ENCODE assay signal across 9 mouse cellular contexts in genomic region chr10:108113361-108114237, GRCm38 (mm10). TPM values are rescaled to one million over a fixed set of nuclear protein-coding genes. Genes with fewer than 3 reads are reported as not detected.
A peak's percentile ranks its signal among the peaks of the same experiment; 100 is the strongest.
DNase-seq lines count a peak whose midpoint lies in the region; ATAC-seq and TF ChIP-seq lines count a peak whose summit lies in the region.
"Had no signal": no experiment of that assay in that cellular context is flagged by ENCODE, and none has a peak within 500 bp of the region (broad histone marks: within the 10 kb centered on the region; RNA-seq: fewer than 3 reads in every experiment).

No protein-coding gene starts in this region.

- H3K4me1 ChIP-seq in kidney, embryonic 14.5 days (ENCODE audit: control insufficient read depth, insufficient read depth, low read length), result no peaks in the 10 kb centered on the region
- H3K4me1 ChIP-seq in embryonic facial prominence, embryonic 11.5 days (ENCODE audit: control insufficient read depth, insufficient read depth, low read length), result no peaks in the 10 kb centered on the region
- H3K4me1 ChIP-seq in hindbrain, postnatal 0 days (ENCODE audit: insufficient read depth, low read length), result no peaks in the 10 kb centered on the region
- H3K4me1 ChIP-seq in megakaryocyte, embryonic 14.5 days, result peaks cover 61% of the 10 kb centered on the region

- H3K4me2 ChIP-seq in kidney, embryonic 14.5 days (replicated peaks; ENCODE audit: low read depth, low read length), result peak overlapping the region; percentile 32; the same call in 1 of the 2 replicates
- peak overlapping the region; percentile 30 for H3K4me2 ChIP-seq in embryonic facial prominence, embryonic 11.5 days (ENCODE audit: low read depth, low read length)
- H3K4me2 ChIP-seq in hindbrain, postnatal 0 days (ENCODE audit: low read depth, low read length), result peak overlapping the region; percentile 46

- 0 out of 2 replicates have a peak, but pooled peaks have one; percentile 57 for ATAC-seq in kidney, embryonic 14.5 days (ENCODE audit: low FRiP score, low TSS enrichment)
- ATAC-seq in embryonic facial prominence, embryonic 11.5 days (replicated peaks; ENCODE audit: insufficient number of reproducible peaks, low FRiP score, low TSS enrichment, low read depth), result peak; percentile 60; the same call in 1 of the 2 replicates
- ATAC-seq in hindbrain, postnatal 0 days, result 0 out of 2 replicates have a peak, but pooled peaks have one; percentile 49

- no peak overlapping the region for H3K9ac ChIP-seq in kidney, embryonic 14.5 days (ENCODE audit: low read depth, low read length)
- H3K9ac ChIP-seq in embryonic facial prominence, embryonic 11.5 days (replicated peaks; ENCODE audit: low read length), result no peak overlapping the region
- H3K9ac ChIP-seq in hindbrain, postnatal 0 days (replicated peaks; ENCODE audit: low read length), result no peak overlapping the region; the same call in 1 of the 2 replicates

- no peak overlapping the region for H3K27ac ChIP-seq in kidney, embryonic 14.5 days (ENCODE audit: low read depth, low read length)
- H3K27ac ChIP-seq in embryonic facial prominence, embryonic 11.5 days (replicated peaks; ENCODE audit: low read depth, low read length), result no peak overlapping the region
- no peak overlapping the region for H3K27ac ChIP-seq in hindbrain, postnatal 0 days

- DNase-seq in kidney, postnatal 10 days, result no peak
- peak; percentile 17 for DNase-seq in embryonic facial prominence, embryonic 11.5 days (ENCODE audit: low spot score)
- DNase-seq in hindbrain, postnatal 0 days (ENCODE audit: low spot score), result peak; percentile 3
- peak; percentile 68 for DNase-seq in testis, postnatal 14 days (ENCODE audit: low spot score)
- DNase-seq in gastrocnemius, adult 18-20 months (ENCODE audit: low spot score), result no peak
- no peak for DNase-seq in gastrocnemius, postnatal 25 days

- WGBS in kidney, embryonic 14.5 days, result 59% methylated on average over 17 of the region's 17 CpGs
- WGBS in embryonic facial prominence, embryonic 11.5 days, result 28% methylated on average over 17 of the region's 17 CpGs
- WGBS in hindbrain, postnatal 0 days, result 49% methylated on average over 17 of the region's 17 CpGs

- no peaks in the 10 kb centered on the region for H3K36me3 ChIP-seq in kidney, embryonic 14.5 days (ENCODE audit: control insufficient read depth, insufficient read depth, low read length)
- H3K36me3 ChIP-seq in embryonic facial prominence, embryonic 11.5 days (replicated peaks; ENCODE audit: control insufficient read depth, insufficient read depth, low read depth, low read length), result no peaks in the 10 kb centered on the region
- no peaks in the 10 kb centered on the region for H3K36me3 ChIP-seq in hindbrain, postnatal 0 days (ENCODE audit: insufficient read depth, low read length)
- no peaks in the 10 kb centered on the region for H3K36me3 ChIP-seq in megakaryocyte, embryonic 14.5 days (replicated peaks; ENCODE audit: low read length)

- H3K9me3 ChIP-seq in kidney, embryonic 14.5 days (ENCODE audit: control insufficient read depth, low read length), result no peaks in the 10 kb centered on the region
- no peaks in the 10 kb centered on the region for H3K9me3 ChIP-seq in embryonic facial prominence, embryonic 11.5 days (replicated peaks; ENCODE audit: control insufficient read depth, low read length)
- no peaks in the 10 kb centered on the region for H3K9me3 ChIP-seq in hindbrain, postnatal 0 days (ENCODE audit: low read length)
- no peaks in the 10 kb centered on the region for H3K9me3 ChIP-seq in megakaryocyte, embryonic 14.5 days

- no peak overlapping the region; the same call in 1 of the 2 replicates for H3K4me3 ChIP-seq in kidney, embryonic 14.5 days (ENCODE audit: low read length)
- H3K4me3 ChIP-seq in embryonic facial prominence, embryonic 11.5 days (ENCODE audit: low read depth, low read length), result no peak overlapping the region
- H3K4me3 ChIP-seq in hindbrain, postnatal 0 days (ENCODE audit: low read length), result peak overlapping the region; percentile 20
- peak overlapping the region; percentile 76 for H3K4me3 ChIP-seq in megakaryocyte, embryonic 14.5 days (replicated peaks)

- H3K27me3 ChIP-seq in kidney, embryonic 14.5 days (ENCODE audit: control insufficient read depth, insufficient read depth, low read length), result no peaks in the 10 kb centered on the region
- no peaks in the 10 kb centered on the region for H3K27me3 ChIP-seq in embryonic facial prominence, embryonic 11.5 days (ENCODE audit: control insufficient read depth, insufficient read depth, low read length)
- no peaks in the 10 kb centered on the region for H3K27me3 ChIP-seq in hindbrain, postnatal 0 days (ENCODE audit: insufficient read depth, low read length)
- peaks cover 3% of the 10 kb centered on the region for H3K27me3 ChIP-seq in megakaryocyte, embryonic 14.5 days (replicated peaks)
- H3K27me3 ChIP-seq: CH12.LX had no signal

- TF ChIP-seq CTCF in hindbrain, postnatal 0 days (IDR thresholded peaks at IDR 0.05; ENCODE audit: low read depth), result no peak

RNA-seq across cellular contexts. Expression of gene Ppp1r12a, which starts 48.4 kb away (rescaled TPM):
- 82.3 and 98.5 TPM in 2 replicates for polyA plus RNA-seq in kidney, embryonic 14.5 days (2014; fragmentation: Nextera tagmentation; extraction: Ambion mirVana)
- polyA plus RNA-seq in embryonic facial prominence, embryonic 11.5 days (2014; fragmentation: Nextera tagmentation; extraction: Ambion mirVana), result 74.5 and 79.5 TPM in 2 replicates
- total RNA-seq in hindbrain, postnatal 0 days (2014; rRNA removed), result 52.3 and 52.7 TPM in 2 replicates
- 52.0 and 61.8 TPM in 2 replicates for polyA plus RNA-seq in hindbrain, postnatal 0 days (2015; fragmentation: Nextera tagmentation; extraction: Ambion mirVana)
- 4.5 and 13.8 TPM in 2 replicates for polyA plus RNA-seq in megakaryocyte, embryonic 14.5 days (2012; ENCODE audit: insufficient read depth, low replicate concordance)
- total RNA-seq in gastrocnemius, adult 18-20 months (2021), result 10 to 100 TPM; 19.4 to 25.6 TPM
- 10 to 100 TPM; 23.6 to 25.2 TPM for total RNA-seq in gastrocnemius, postnatal 25 days (2021)

Comparison
In these comparisons a context has a peak if more than half of its experiments do, and no peak if none do; other contexts are left out.
1. H3K4me3 ChIP-seq: peak in hindbrain, postnatal 0 days (single experiment) and megakaryocyte, embryonic 14.5 days (single experiment); none in kidney, embryonic 14.5 days (single experiment) and embryonic facial prominence, embryonic 11.5 days (single experiment).
2. DNase-seq: peak in embryonic facial prominence, embryonic 11.5 days (single experiment), hindbrain, postnatal 0 days (single experiment) and testis, postnatal 14 days (single experiment); none in kidney, postnatal 10 days (single experiment), gastrocnemius, adult 18-20 months (single experiment) and gastrocnemius, postnatal 25 days (single experiment).
3. Peak in every context shown above with its lines, with median percentiles within 50 percentile points of each other: ATAC-seq and H3K4me2 ChIP-seq.